Mouse (Mus musculus) ES-Bruce4 (cell line): Measurements from ENCODE around the gene Aco1. TPM values are rescaled to one million over a fixed set of nuclear protein-coding genes. Genes with fewer than 3 reads are reported as not detected.

Experiments
- H3K27ac ChIP-seq: 2 replicates; pipeline ENCODE4 v1.5.1; 2012; ENCODE audit warnings: low read length, inconsistent platforms; ENCODE audit not compliant: insufficient read depth
- H3K27me3 ChIP-seq: 2 replicates; pipeline ENCODE4 v1.6.1; 2012; ENCODE audit warnings: mild to moderate bottlenecking, low read length, inconsistent platforms; ENCODE audit not compliant: control insufficient read depth, poor library complexity, insufficient read depth, severe bottlenecking
- H3K36me3 ChIP-seq: 2 replicates; pipeline ENCODE4 v1.6.1; 2012; ENCODE audit warnings: inconsistent platforms, mild to moderate bottlenecking, low read length, moderate library complexity; ENCODE audit not compliant: control insufficient read depth, poor library complexity, insufficient read depth, severe bottlenecking
- H3K4me1 ChIP-seq: one replicate; pipeline ENCODE4 v1.8.1; 2011; ENCODE audit warnings: low read length; ENCODE audit not compliant: control insufficient read depth, insufficient read depth
- H3K4me3 ChIP-seq: 2 replicates; pipeline ENCODE4 v1.5.1; 2011; ENCODE audit warnings: low read depth, mild to moderate bottlenecking, low read length
- H3K9ac ChIP-seq: 2 replicates; pipeline ENCODE4 v1.6.1; 2012; ENCODE audit warnings: low read depth, mild to moderate bottlenecking, inconsistent platforms; ENCODE audit not compliant: poor library complexity, severe bottlenecking
- H3K9me3 ChIP-seq: replicated peaks from 2 replicates; pipeline ENCODE4 v1.6.1; 2012; ENCODE audit warnings: mild to moderate bottlenecking, low read length, inconsistent platforms; ENCODE audit not compliant: control insufficient read depth, poor library complexity, insufficient read depth, severe bottlenecking
- CTCF ChIP-seq: IDR thresholded peaks from one replicate; pipeline ENCODE4 v1.8.1; 2011; ENCODE audit warnings: low read depth, low read length
- EP300 ChIP-seq: IDR thresholded peaks from 2 replicates; pipeline ENCODE4 v1.6.1; 2011; ENCODE audit warnings: low read depth, low read length; ENCODE audit not compliant: insufficient read depth
- POLR2A ChIP-seq: IDR thresholded peaks from one replicate; pipeline ENCODE4 v1.8.1; 2011; ENCODE audit warnings: low read length; ENCODE audit not compliant: insufficient read depth
- polyA plus RNA-seq: library from polyadenylated mRNA; stranded (reverse); fragments of >200 nt; gene quantifications from 2 replicates; pipeline ENCODE4 v1.2.4, GENCODE M21; 2011; ENCODE audit warnings: low read depth; ENCODE audit not compliant: missing spikeins, insufficient read depth, insufficient read length

Aco1 gene
- polyA plus RNA-seq, 1 experiment: 46.7 TPM

GRCm38 (mm10) chr4:40160591-40161434, 17.9 kb downstream of the Aco1 start:
- no peaks in the 10 kb centered on the region for H3K27me3 ChIP-seq
- H3K9me3 ChIP-seq: 0 out of 2 replicates have a peak, but pooled peaks cover 2% of the 10 kb centered on the region
- TF ChIP-seq CTCF (no peak), POLR2A (no peak), EP300 (no peak)
- H3K4me1 ChIP-seq: no peaks in the 10 kb centered on the region
- H3K9ac ChIP-seq: no peak overlapping the region
- H3K36me3 ChIP-seq: no peaks in the 10 kb centered on the region
- H3K27ac ChIP-seq: no peak overlapping the region
- no peak overlapping the region for H3K4me3 ChIP-seq

- TF ChIP-seq EP300: no peak
- no peak for TF ChIP-seq CTCF
- no peak for TF ChIP-seq POLR2A
- Histone ChIP-seq H3K4me1 (no peaks in the 10 kb centered on the region), H3K9me3 (0 out of 2 replicates have a peak, but pooled peaks cover 2% of the 10 kb centered on the region), H3K36me3 (0 out of 2 replicates have a peak, but pooled peaks cover 3% of the 10 kb centered on the region), H3K9ac (no peak overlapping the region), H3K27ac (no peak overlapping the region), H3K27me3 (no peaks in the 10 kb centered on the region), H3K4me3 (no peak overlapping the region)
These were observed 20.8 kb downstream of the Aco1 start for GRCm38 (mm10) chr4:40163646-40164045.

- Histone ChIP-seq H3K27me3 (no peaks in the 10 kb centered on the region), H3K9me3 (0 out of 2 replicates have a peak, but pooled peaks cover 2% of the 10 kb centered on the region), H3K9ac (no peak overlapping the region), H3K4me1 (peaks cover 2% of the 10 kb centered on the region), H3K27ac (no peak overlapping the region), H3K36me3 (0 out of 2 replicates have a peak, but pooled peaks cover 3% of the 10 kb centered on the region), H3K4me3 (no peak overlapping the region)
- TF ChIP-seq CTCF (no peak), POLR2A (no peak), EP300 (no peak)
These were observed 28.6 kb downstream of the Aco1 start for GRCm38 (mm10) chr4:40171477-40171876.

GRCm38 (mm10) chr4:40172336-40172735, 29.5 kb downstream of the Aco1 start:
- Histone ChIP-seq H3K36me3 (no peaks in the 10 kb centered on the region), H3K27ac (no peak overlapping the region), H3K9me3 (0 out of 2 replicates have a peak, but pooled peaks cover 2% of the 10 kb centered on the region), H3K27me3 (no peaks in the 10 kb centered on the region), H3K9ac (no peak overlapping the region), H3K4me1 (peaks cover 2% of the 10 kb centered on the region), H3K4me3 (no peak overlapping the region)
- no peak for TF ChIP-seq CTCF

GRCm38 (mm10) chr4:40174321-40174720, 31.4 kb downstream of the Aco1 start:
- TF ChIP-seq EP300 (no peak), CTCF (no peak), POLR2A (no peak)
- H3K4me3 ChIP-seq: no peak overlapping the region
- 0 out of 2 replicates have a peak, but pooled peaks cover 2% of the 10 kb centered on the region for H3K9me3 ChIP-seq
- H3K27ac ChIP-seq: no peak overlapping the region
- H3K36me3 ChIP-seq: no peaks in the 10 kb centered on the region
- peaks cover 2% of the 10 kb centered on the region for H3K4me1 ChIP-seq
- H3K9ac ChIP-seq: no peak overlapping the region
- H3K27me3 ChIP-seq: no peaks in the 10 kb centered on the region

DNA sequence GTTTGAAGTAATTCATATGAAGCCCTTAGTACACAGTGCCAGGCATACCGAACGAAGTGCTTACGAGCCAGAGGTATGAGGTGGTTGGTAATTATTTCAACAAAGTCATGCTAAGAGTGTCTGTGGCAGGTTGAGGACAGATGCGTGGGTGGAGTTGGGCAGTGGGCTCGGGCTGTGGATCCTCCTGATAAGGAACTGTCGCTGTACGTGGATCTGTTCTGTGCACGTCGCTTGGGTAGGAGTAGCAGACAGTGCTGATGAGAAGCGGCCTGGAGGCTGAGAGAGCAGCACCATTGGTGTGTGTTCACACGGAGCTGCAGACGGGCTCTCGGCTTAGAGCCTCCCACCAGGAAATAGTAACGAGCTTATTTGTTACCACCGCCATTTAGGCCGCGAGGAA, 35.7 kb downstream of the Aco1 start:
- H3K36me3 ChIP-seq: peaks cover 3% of the 10 kb centered on the region; the same call in 1 of the 2 replicates

More for the DNA sequence above, 35.7 kb downstream of the Aco1 start:
- Histone ChIP-seq H3K27ac (no peak overlapping the region), H3K9ac (no peak overlapping the region), H3K4me1 (peaks cover 2% of the 10 kb centered on the region), H3K4me3 (no peak overlapping the region), H3K9me3 (no peaks in the 10 kb centered on the region), H3K27me3 (no peaks in the 10 kb centered on the region)
- TF ChIP-seq POLR2A (no peak), EP300 (no peak), CTCF (no peak)
